Mouse (Mus musculus) CH12.LX (cell line): Measurements from ENCODE around the gene Gm37240.

ENCODE experiments used
- CTCF ChIP-seq, 2 experiments: IDR thresholded peaks in 1 of 2; conservative IDR thresholded peaks in 1 of 2; 2 replicates each; pipeline ENCODE4 v1.5.1; 2011 to 2012; ENCODE audit warnings: low read depth in 2 of 2, low read length in 2 of 2, improper control_type of control experiment in 1 of 2, inconsistent platforms in 1 of 2, mild to moderate bottlenecking in 1 of 2, moderate library complexity in 1 of 2
- EP300 ChIP-seq: IDR thresholded peaks from 2 replicates; pipeline ENCODE4 v1.6.1; 2011; ENCODE audit warnings: low read length, improper control_type of control experiment
- HCFC1 ChIP-seq: IDR thresholded peaks from 2 replicates; pipeline ENCODE4 v1.6.1; 2012; ENCODE audit warnings: low read depth, mild to moderate bottlenecking, inconsistent platforms, low read length, improper control_type of control experiment
- MAFK ChIP-seq: IDR thresholded peaks from 2 replicates; pipeline ENCODE4 v1.6.1; 2011; ENCODE audit warnings: low read length, improper control_type of control experiment; ENCODE audit not compliant: insufficient replicate concordance
- MAX ChIP-seq: IDR thresholded peaks from 2 replicates; pipeline ENCODE4 v1.6.1; 2011; ENCODE audit warnings: low read length, improper control_type of control experiment
- NELFE ChIP-seq: IDR thresholded peaks from 2 replicates; pipeline ENCODE4 v1.6.1; 2011; ENCODE audit warnings: low read depth, low read length, improper control_type of control experiment
- POLR2A ChIP-seq: IDR thresholded peaks from 2 replicates; pipeline ENCODE4 v1.6.1; 2011; ENCODE audit warnings: low read depth, mild to moderate bottlenecking, improper control_type of control experiment, low read length
- SIN3A ChIP-seq: IDR thresholded peaks from 2 replicates; pipeline ENCODE4 v1.6.1; 2012; ENCODE audit warnings: low read length, improper control_type of control experiment, inconsistent platforms
- SMC3 ChIP-seq: IDR thresholded peaks from 2 replicates; pipeline ENCODE4 v1.6.1; 2011; ENCODE audit warnings: low read depth, low read length, improper control_type of control experiment
- USF1 ChIP-seq: IDR thresholded peaks from 2 replicates; pipeline ENCODE4 v1.6.1; 2014; ENCODE audit warnings: low read depth, mild to moderate bottlenecking, inconsistent platforms, low read length, improper control_type of control experiment
- ZMIZ1 ChIP-seq: IDR thresholded peaks from 2 replicates; pipeline ENCODE4 v1.6.1; 2012; ENCODE audit warnings: low read depth, mild to moderate bottlenecking, inconsistent platforms, low read length, improper control_type of control experiment

- no peak for TF ChIP-seq MAX
- no peak for TF ChIP-seq SMC3
- TF ChIP-seq MAFK, result no peak
- no peak for TF ChIP-seq EP300
- no peak for TF ChIP-seq POLR2A
- TF ChIP-seq CTCF (conservative IDR thresholded peaks at IDR 0.05 in 1 of 2, IDR thresholded peaks at IDR 0.05 in 1 of 2; ENCODE audit: low read depth in 2 of 2, low read length in 2 of 2), result no peak
- no peak for TF ChIP-seq ZMIZ1
- TF ChIP-seq SIN3A, result no peak
- no peak for TF ChIP-seq HCFC1
- TF ChIP-seq USF1, result no peak
- TF ChIP-seq NELFE, result no peak
Measured at GRCm38 (mm10) chr3:84447803-84448202, 1439.5 kb downstream of the Gm37240 start.
